Mouse (Mus musculus) MEL (cell line): ENCODE data around the gene Deaf1.

Source experiments
- CTCF ChIP-seq, 3 experiments: IDR thresholded peaks in 2 of 3; conservative IDR thresholded peaks in 1 of 3; 2 replicates each; pipeline ENCODE4 v1.5.1; 2011 to 2012; ENCODE audit warnings: low read length in 3 of 3, low read depth in 2 of 3, mild to moderate bottlenecking in 2 of 3, improper control_type of control experiment in 1 of 3, inconsistent platforms in 1 of 3, mixed read lengths in 1 of 3, moderate library complexity in 1 of 3; ENCODE audit not compliant: control insufficient read depth in 1 of 3, insufficient read depth in 1 of 3, poor library complexity in 1 of 3, severe bottlenecking in 1 of 3
- E2F4 ChIP-seq: IDR thresholded peaks from 2 replicates; pipeline ENCODE4 v1.6.1; 2011; ENCODE audit warnings: low read depth, low read length, improper control_type of control experiment, borderline replicate concordance
- JUND ChIP-seq: IDR thresholded peaks from 2 replicates; pipeline ENCODE4 v1.6.1; 2011; ENCODE audit warnings: low read depth, mild to moderate bottlenecking, improper control_type of control experiment, low read length
- MAX ChIP-seq: IDR thresholded peaks from 2 replicates; pipeline ENCODE4 v1.6.1; 2011; ENCODE audit warnings: low read length, improper control_type of control experiment
- MXI1 ChIP-seq: IDR thresholded peaks from 2 replicates; pipeline ENCODE4 v1.6.1; 2011; ENCODE audit warnings: mild to moderate bottlenecking, low read depth, low read length, improper control_type of control experiment
- NRF1 ChIP-seq: IDR thresholded peaks from 2 replicates; pipeline ENCODE4 v1.6.1; 2014; ENCODE audit warnings: low read depth, mild to moderate bottlenecking, inconsistent platforms, low read length, improper control_type of control experiment, moderate library complexity; ENCODE audit not compliant: poor library complexity, insufficient read depth, severe bottlenecking
- POLR2A ChIP-seq, 2 experiments: IDR thresholded peaks; 2 replicates each; pipeline ENCODE4 v1.6.1; 2011 to 2012; ENCODE audit warnings: low read length in 2 of 2, mild to moderate bottlenecking in 2 of 2, control low read depth in 1 of 2, improper control_type of control experiment in 1 of 2, low read depth in 1 of 2, moderate library complexity in 1 of 2; ENCODE audit not compliant: control insufficient read depth in 1 of 2, insufficient read depth in 1 of 2, poor library complexity in 1 of 2
- SIN3A ChIP-seq: IDR thresholded peaks from 2 replicates; pipeline ENCODE4 v1.6.1; 2012; ENCODE audit warnings: low read length, improper control_type of control experiment, inconsistent platforms
- USF1 ChIP-seq: IDR thresholded peaks from 2 replicates; pipeline ENCODE4 v1.6.1; 2014; ENCODE audit warnings: low read depth, mild to moderate bottlenecking, inconsistent platforms, low read length, improper control_type of control experiment, moderate library complexity

DNA sequence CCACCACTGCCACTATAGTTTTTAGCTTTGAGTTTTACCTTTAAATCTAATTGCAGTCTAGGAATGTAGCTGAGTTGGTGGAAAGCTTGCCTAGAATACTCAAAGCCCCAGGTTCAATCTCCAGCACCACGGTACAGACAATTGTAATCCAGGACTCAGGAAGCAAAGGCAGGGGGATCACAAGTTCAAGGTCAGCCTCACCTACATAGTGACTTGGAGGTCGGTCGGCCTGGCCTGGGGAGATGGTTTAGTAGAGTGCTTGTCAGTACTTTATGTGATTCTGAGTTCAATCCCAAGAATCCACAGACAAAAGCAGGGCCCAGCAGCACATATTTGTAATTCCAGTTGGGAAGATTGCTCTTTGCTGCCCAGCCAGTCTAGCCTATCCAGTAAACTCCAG is 39.4 kb downstream of the Deaf1 start:
- TF ChIP-seq CTCF (IDR thresholded peaks at IDR 0.05 in 2 of 3, conservative IDR thresholded peaks at IDR 0.05 in 1 of 3; ENCODE audit: control insufficient read depth in 1 of 3, insufficient read depth in 1 of 3, low read depth in 2 of 3, low read length in 3 of 3, poor library complexity in 1 of 3, severe bottlenecking in 1 of 3) = no peak
- no peak for TF ChIP-seq USF1
- TF ChIP-seq NRF1 = no peak
- TF ChIP-seq SIN3A = no peak
- TF ChIP-seq MXI1 = no peak
- no peak for TF ChIP-seq POLR2A (IDR thresholded peaks at IDR 0.05; ENCODE audit: control insufficient read depth in 1 of 2, insufficient read depth in 1 of 2, low read depth in 1 of 2, low read length in 2 of 2, poor library complexity in 1 of 2)
- TF ChIP-seq MAX = no peak
- no peak for TF ChIP-seq JUND
- no peak for TF ChIP-seq E2F4
